Mouse (Mus musculus) kidney, adult 2 months (tissue): ENCODE data around the gene Ppp1r2. TPM values are rescaled to one million over a fixed set of nuclear protein-coding genes. Genes with fewer than 3 reads are reported as not detected.

ENCODE experiments used
- DNase-seq: peaks from one replicate; pipeline ENCODE4 v3.0.0; 2021
- H3K27ac ChIP-seq: fragments of 200-500 bp; 2 replicates; pipeline ENCODE4 v1.5.1; 2012; ENCODE audit warnings: low read depth, low read length, control low read depth, inconsistent platforms; ENCODE audit not compliant: insufficient read depth
- H3K27me3 ChIP-seq: fragments of 200-500 bp; replicated peaks from 2 replicates; pipeline ENCODE4 v1.6.1; 2012; ENCODE audit warnings: mild to moderate bottlenecking, moderate library complexity, low read length, inconsistent platforms; ENCODE audit not compliant: control insufficient read depth, insufficient read depth
- H3K36me3 ChIP-seq: fragments of 200-500 bp; 2 replicates; pipeline ENCODE4 v1.6.1; 2012; ENCODE audit warnings: mild to moderate bottlenecking, moderate library complexity, low read length, inconsistent platforms; ENCODE audit not compliant: control insufficient read depth, insufficient read depth
- H3K4me1 ChIP-seq: fragments of 200-500 bp; 2 replicates; pipeline ENCODE4 v1.6.1; 2011; ENCODE audit warnings: low read length; ENCODE audit not compliant: control insufficient read depth, insufficient read depth
- H3K4me3 ChIP-seq: fragments of 200-500 bp; 2 replicates; pipeline ENCODE4 v1.5.1; 2011; ENCODE audit warnings: mild to moderate bottlenecking, low read depth, low read length, control low read depth; ENCODE audit not compliant: insufficient read depth
- CTCF ChIP-seq: fragments of 200-500 bp; conservative IDR thresholded peaks from 2 replicates; pipeline ENCODE4 v1.5.1; 2011; ENCODE audit warnings: low read depth, mild to moderate bottlenecking, control low read depth, low read length, moderate library complexity, mixed read lengths; ENCODE audit not compliant: insufficient read depth, insufficient read length
- POLR2A ChIP-seq: fragments of 200-500 bp; IDR thresholded peaks from one replicate; pipeline ENCODE4 v1.6.1; 2011; ENCODE audit warnings: low read depth, low read length, control low read depth
- WGBS: fragments of 180-500 bp; shearing (Covaris S2); methylation state at CpG from one replicate; pipeline ENCODE4 v1.1.7; 2018; 5-methylcytosine and 5-hydroxymethylcytosine counted together
- polyA plus RNA-seq: library from polyadenylated mRNA; depleted of rRNA; stranded (reverse); fragments of >200 nt; gene quantifications from 2 replicates; pipeline ENCODE4 v1.2.3, GENCODE M21; 2012

Gene Ppp1r2
- polyA plus RNA-seq, 1 experiment: 30.4 TPM

- no peaks in the 10 kb centered on the region for H3K36me3 ChIP-seq
- no peaks in the 10 kb centered on the region for H3K4me1 ChIP-seq
- 78% methylated on average over 7 of the region's 7 CpGs for WGBS
- no peak for DNase-seq
- no peaks in the 10 kb centered on the region for H3K27me3 ChIP-seq
- TF ChIP-seq CTCF: no peak
- TF ChIP-seq POLR2A: no peak
- H3K4me3 ChIP-seq: no peak overlapping the region
- no peak overlapping the region for H3K27ac ChIP-seq
Measured at GRCm38 (mm10) chr16:31300467-31300866, 25.4 kb upstream of the Ppp1r2 start.

GRCm38 (mm10) chr16:31299960-31300353, 24.9 kb upstream of the Ppp1r2 start:
- DNase-seq: no peak
- no peak overlapping the region for H3K27ac ChIP-seq
- 65% methylated on average over 3 of the region's 3 CpGs for WGBS
- no peaks in the 10 kb centered on the region for H3K36me3 ChIP-seq
- no peak for TF ChIP-seq POLR2A
- no peak overlapping the region for H3K4me3 ChIP-seq
- no peaks in the 10 kb centered on the region for H3K4me1 ChIP-seq
- no peaks in the 10 kb centered on the region for H3K27me3 ChIP-seq

- no peaks in the 10 kb centered on the region for H3K36me3 ChIP-seq
- no peak overlapping the region for H3K27ac ChIP-seq
- no peak for TF ChIP-seq POLR2A
- TF ChIP-seq CTCF: no peak
- no peak overlapping the region for H3K4me3 ChIP-seq
- DNase-seq: no peak
- 51% methylated on average over 11 of the region's 11 CpGs for WGBS
- H3K27me3 ChIP-seq: no peaks in the 10 kb centered on the region
- H3K4me1 ChIP-seq: no peaks in the 10 kb centered on the region
Measured at GRCm38 (mm10) chr16:31299164-31299959, 24.3 kb upstream of the Ppp1r2 start.

GRCm38 (mm10) chr16:31297113-31297512, 22.0 kb upstream of the Ppp1r2 start:
- Histone ChIP-seq H3K27ac (no peak overlapping the region), H3K4me3 (no peak overlapping the region), H3K4me1 (no peaks in the 10 kb centered on the region), H3K27me3 (no peaks in the 10 kb centered on the region), H3K36me3 (no peaks in the 10 kb centered on the region)
- TF ChIP-seq CTCF (no peak), POLR2A (no peak)
- 87% methylated on average over 7 of the region's 7 CpGs for WGBS
- DNase-seq: no peak

- DNase-seq: no peak
- Histone ChIP-seq H3K4me1 (no peaks in the 10 kb centered on the region; the same call in 1 of the 2 replicates), H3K27me3 (no peaks in the 10 kb centered on the region), H3K4me3 (no peak overlapping the region), H3K36me3 (no peaks in the 10 kb centered on the region), H3K27ac (no peak overlapping the region)
- WGBS: 68% methylated on average over 4 of the region's 4 CpGs
- TF ChIP-seq CTCF (no peak), POLR2A (no peak)
Measured at GRCm38 (mm10) chr16:31293761-31294160, 18.7 kb upstream of the Ppp1r2 start.

- 70% methylated on average over 7 of the region's 7 CpGs for WGBS
- Histone ChIP-seq H3K4me3 (no peak overlapping the region), H3K36me3 (no peaks in the 10 kb centered on the region), H3K27me3 (no peaks in the 10 kb centered on the region), H3K4me1 (no peaks in the 10 kb centered on the region; the same call in 1 of the 2 replicates), H3K27ac (peak overlapping the region; percentile 93)
- peak; percentile 76 for DNase-seq
- TF ChIP-seq CTCF (no peak), POLR2A (no peak)
Measured at GRCm38 (mm10) chr16:31290751-31291365, 15.8 kb upstream of the Ppp1r2 start.

GRCm38 (mm10) chr16:31290281-31290680, 15.2 kb upstream of the Ppp1r2 start:
- WGBS: 9% methylated on average over 10 of the region's 10 CpGs

More at GRCm38 (mm10) chr16:31290281-31290680, 15.2 kb upstream of the Ppp1r2 start:
- TF ChIP-seq CTCF: no peak
- no peak for TF ChIP-seq POLR2A
- DNase-seq: peak; percentile 96
- Histone ChIP-seq H3K27me3 (no peaks in the 10 kb centered on the region), H3K27ac (peak overlapping the region; percentile 93), H3K4me1 (no peaks in the 10 kb centered on the region; the same call in 1 of the 2 replicates), H3K4me3 (peak overlapping the region; percentile 7; the same call in 1 of the 2 replicates), H3K36me3 (no peaks in the 10 kb centered on the region)
